Mouse (Mus musculus): ENCODE measurements at regions not wholly inside any gene's neighbourhood (a gene's known extent, or its start where the extent isn't known, plus 50 kb on each side); places are given as distances from the start of the nearest gene placed in this dataset.
"Not testable (repeated sequence)": the region's sequence is repeated elsewhere in the genome, so short reads cannot be mapped to it uniquely, and the experiment has no call there.

DNA sequence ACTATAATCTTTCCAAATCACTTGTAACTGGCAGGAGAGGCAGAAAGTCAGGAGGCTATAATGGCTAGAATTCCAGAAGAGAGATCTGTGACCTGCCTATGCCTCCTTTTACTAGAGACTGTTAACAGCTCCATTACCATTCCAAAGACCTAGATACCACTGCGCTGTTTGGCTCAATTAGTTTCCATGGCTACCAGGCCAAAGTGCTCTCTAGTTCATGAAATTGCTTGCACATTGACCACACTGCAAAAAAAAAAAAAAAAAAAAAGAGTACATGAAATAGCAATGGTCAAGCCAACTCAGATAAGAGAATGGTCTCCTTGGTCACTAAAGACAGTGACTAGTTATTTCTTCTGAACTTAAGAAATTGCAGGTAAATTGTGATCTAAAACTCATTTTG lies 366.5 kb upstream of the Grid2 start:
- DNase-seq: peak; percentile 3

DNA sequence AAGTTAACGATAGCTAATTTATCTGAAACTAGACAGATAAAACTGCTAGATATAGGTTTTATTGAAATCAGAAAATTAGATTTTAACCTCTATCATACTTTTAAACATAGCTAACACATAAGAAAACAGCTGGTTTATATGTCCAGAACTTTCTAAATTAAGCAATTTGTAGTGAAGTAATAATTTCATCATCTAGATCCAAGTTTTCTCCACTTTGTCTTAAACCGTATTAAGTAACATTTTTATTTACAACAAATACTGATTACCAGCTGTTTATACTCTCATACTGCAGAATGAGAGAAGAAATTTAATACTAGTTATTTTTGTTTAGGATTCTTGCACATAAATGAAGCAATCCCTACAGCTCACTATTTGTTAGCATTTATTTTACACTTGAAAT lies 342.9 kb upstream of the Grid2 start:
- no peak for DNase-seq

DNA sequence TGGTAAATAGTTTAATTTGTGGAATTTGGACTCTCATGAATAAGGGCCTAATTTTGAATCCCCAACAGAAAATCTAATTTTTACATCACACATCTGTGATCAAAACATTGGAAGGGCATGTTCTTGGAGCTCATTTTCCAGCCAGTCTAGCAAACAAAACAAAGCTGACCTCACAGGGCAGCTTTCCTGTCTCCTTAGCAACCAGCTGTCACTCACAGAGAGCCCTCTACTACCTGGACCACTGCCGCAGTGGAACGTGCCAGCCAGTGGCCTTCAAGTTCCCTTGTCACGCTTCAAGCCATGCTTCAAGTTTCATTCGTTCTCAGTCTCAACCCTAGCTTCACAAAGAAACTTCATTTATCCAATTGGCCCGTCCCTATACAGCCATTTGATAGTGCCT lies 338.6 kb upstream of the Grid2 start:
- not testable (repeated sequence) for DNase-seq

DNA sequence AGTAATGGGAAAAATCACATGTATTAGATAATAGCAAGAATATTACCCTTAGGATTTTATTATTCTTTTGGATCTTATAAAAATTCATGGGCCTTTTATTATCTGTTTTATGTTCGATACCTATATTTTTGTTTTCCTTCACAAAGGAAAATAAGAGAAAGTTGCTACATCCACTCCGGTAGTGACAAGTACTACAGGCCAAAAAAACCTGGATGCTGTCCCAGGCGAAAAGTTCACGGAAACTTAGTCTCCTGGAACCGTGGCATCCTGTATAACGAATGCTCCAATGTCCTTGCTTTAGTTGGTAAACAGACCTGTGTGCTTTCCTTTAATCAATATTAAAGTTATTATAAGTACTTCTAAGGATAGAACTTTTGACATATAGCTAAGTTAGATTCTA lies 337.7 kb upstream of the Grid2 start:
- no peak for DNase-seq

DNA sequence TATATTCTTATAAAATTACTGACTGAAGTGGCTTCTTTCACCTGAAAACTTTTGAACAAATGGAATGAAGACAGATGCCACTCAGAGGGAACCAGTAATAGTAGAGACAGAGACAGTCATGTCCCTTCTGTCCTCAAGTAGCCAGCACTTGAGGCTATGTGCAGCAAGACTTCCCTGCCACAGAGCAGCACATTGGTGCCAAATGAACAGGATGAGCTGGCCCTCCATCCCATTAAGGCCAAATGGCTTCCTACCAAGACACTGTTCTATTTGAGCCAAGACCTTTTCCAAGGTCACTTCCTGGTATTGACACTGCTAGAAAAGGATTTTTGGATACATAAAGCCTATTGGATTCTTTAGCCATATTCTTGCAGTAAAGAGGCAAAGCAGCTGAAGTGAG lies 336.6 kb upstream of the Grid2 start:
- no peak for DNase-seq
